Mouse (Mus musculus) stomach, postnatal 0 days (tissue): ENCODE measurements around the gene Cwc15.

ENCODE experiments used
- CTCF ChIP-seq: IDR thresholded peaks from 2 replicates; pipeline ENCODE4 v1.5.1; 2016; ENCODE audit warnings: antibody characterized with exemption, low read depth, mild to moderate bottlenecking, moderate library complexity
- EP300 ChIP-seq: optimal IDR thresholded peaks from 2 replicates; pipeline ENCODE3; 2016; ENCODE audit warnings: antibody characterized with exemption

DNA sequence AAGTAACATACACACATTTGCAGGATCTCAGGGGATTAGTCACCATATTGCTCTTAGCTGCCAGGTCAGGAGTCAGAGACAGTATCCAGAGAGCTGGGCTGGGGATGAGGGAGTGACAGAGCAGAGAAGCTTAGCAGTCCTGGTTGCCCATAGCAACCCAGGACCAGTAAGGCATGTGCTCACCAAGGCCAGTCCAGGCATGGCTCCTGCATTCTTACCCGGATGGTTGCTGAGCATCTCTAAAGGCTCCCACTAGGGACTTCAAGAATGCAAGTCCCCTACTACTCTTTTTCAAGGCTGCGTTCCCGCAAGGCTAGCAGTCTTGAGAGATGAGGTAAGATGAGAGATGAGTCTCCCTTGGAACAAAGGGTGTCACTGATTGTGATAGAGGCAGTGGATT lies 31.9 kb downstream of the Cwc15 start:
- TF ChIP-seq CTCF (no peak), EP300 (no peak)
